Mouse (Mus musculus) small intestine, adult 2 months (tissue): ENCODE results near the gene Gjd3.

ENCODE experiments used
- CTCF ChIP-seq: fragments of 200-500 bp; IDR thresholded peaks from 2 replicates; pipeline ENCODE4 v1.5.1; 2012; ENCODE audit warnings: low read depth, mild to moderate bottlenecking, control low read depth, inconsistent platforms, low read length, moderate library complexity, mixed read lengths; ENCODE audit not compliant: insufficient replicate concordance, insufficient read length; ENCODE audit errors: extremely low read depth
- POLR2A ChIP-seq: fragments of 200-500 bp; IDR thresholded peaks from 2 replicates; pipeline ENCODE4 v1.6.1; 2012; ENCODE audit warnings: low read depth, mild to moderate bottlenecking, control low read depth, inconsistent platforms, low read length, moderate library complexity

GRCm38 (mm10) chr11:98952111-98952510 is 30.7 kb downstream of the Gjd3 start:
- TF ChIP-seq CTCF (no peak), POLR2A (no peak)
